Mouse (Mus musculus): ENCODE results near the gene Rnft2.

GRCm38 (mm10) chr5:118169222-118170221, 75.4 kb downstream of the Rnft2 start:
- TF ChIP-seq CTCF (IDR thresholded peaks at IDR 0.05; ENCODE audit: low read depth, low read length) (no peak), TAL1 (conservative IDR thresholded peaks at IDR 0.05; ENCODE audit: low read depth, low read length) (no peak), GATA1 (IDR thresholded peaks at IDR 0.05; ENCODE audit: borderline replicate concordance, low read length) (no peak), GATA2 (IDR thresholded peaks at IDR 0.05; ENCODE audit: borderline replicate concordance, low read depth, low read length) (no peak), POLR2AphosphoS5 (IDR thresholded peaks at IDR 0.05; ENCODE audit: insufficient replicate concordance, low read depth, low read length) (no peak)
